Mouse (Mus musculus) ES-Bruce4 (cell line): Measurements from ENCODE around the gene Elf2.

Source experiments
- CTCF ChIP-seq: IDR thresholded peaks from one replicate; pipeline ENCODE4 v1.8.1; 2011; ENCODE audit warnings: low read depth, low read length
- POLR2A ChIP-seq: IDR thresholded peaks from one replicate; pipeline ENCODE4 v1.8.1; 2011; ENCODE audit warnings: low read length; ENCODE audit not compliant: insufficient read depth

- TF ChIP-seq CTCF (no peak), POLR2A (no peak)
These were observed 77.5 kb downstream of the Elf2 start for GRCm38 (mm10) chr3:51262942-51263341.
